Mouse (Mus musculus) liver, embryonic 11.5 days (tissue): ENCODE data around the gene 1700037C18Rik. TPM values are rescaled to one million over a fixed set of nuclear protein-coding genes. Genes with fewer than 3 reads are reported as not detected.

Experiments used
- ATAC-seq: fragments of 200-750 bp; cut with Nextera tagmentation; replicated peaks from 2 replicates; pipeline ENCODE4 v1.8.0; 2017; ENCODE audit warnings: moderate number of reproducible peaks, mild to moderate bottlenecking, moderate TSS enrichment, moderate library complexity; ENCODE audit not compliant: low FRiP score
- DNase-seq: peaks from one replicate; pipeline ENCODE4 v3.0.0-alpha.2; 2017; ENCODE audit warnings: low spot score
- H3K27ac ChIP-seq: fragments of 300-500 bp; sonication (generic); 2 replicates; pipeline ENCODE4 v1.5.1; 2014; ENCODE audit warnings: mild to moderate bottlenecking, low read depth, low read length, control low read depth
- H3K27me3 ChIP-seq: fragments of 300-500 bp; sonication (generic); replicated peaks from 2 replicates; pipeline ENCODE4 v1.6.1; 2014; ENCODE audit warnings: low read length, mixed read lengths; ENCODE audit not compliant: control insufficient read depth, insufficient read depth
- H3K36me3 ChIP-seq: fragments of 300-500 bp; sonication (generic); 2 replicates; pipeline ENCODE4 v1.6.1; 2014; ENCODE audit warnings: mild to moderate bottlenecking, low read length, moderate library complexity, mixed read lengths; ENCODE audit not compliant: control insufficient read depth, insufficient read depth
- H3K4me1 ChIP-seq: fragments of 300-500 bp; sonication (generic); replicated peaks from 2 replicates; pipeline ENCODE4 v1.6.1; 2014; ENCODE audit warnings: low read length, mixed read lengths; ENCODE audit not compliant: control insufficient read depth, insufficient read depth
- H3K4me2 ChIP-seq: fragments of 300-500 bp; sonication (generic); 2 replicates; pipeline ENCODE4 v1.6.1; 2014; ENCODE audit warnings: mild to moderate bottlenecking, control low read depth, moderate library complexity
- H3K4me3 ChIP-seq: fragments of 300-500 bp; sonication (generic); 2 replicates; pipeline ENCODE4 v1.5.1; 2014; ENCODE audit warnings: low read depth, low read length, control low read depth
- H3K9ac ChIP-seq: fragments of 300-500 bp; sonication (generic); 2 replicates; pipeline ENCODE4 v1.6.1; 2014; ENCODE audit warnings: low read depth, low read length, control low read depth
- H3K9me3 ChIP-seq: fragments of 300-500 bp; sonication (generic); 2 replicates; pipeline ENCODE4 v1.6.1; 2016; ENCODE audit warnings: low read length, inconsistent platforms, mixed read lengths; ENCODE audit not compliant: control insufficient read depth
- WGBS: fragments of 180-500 bp; shearing (Covaris S2); extraction: QIAGEN DNeasy Blood & Tissue Kit; methylation state at CpG from one replicate; pipeline ENCODE4 v1.1.7; 2014; 5-methylcytosine and 5-hydroxymethylcytosine counted together
- polyA plus RNA-seq: library from polyadenylated mRNA; unstranded; fragments of >200 nt; fragmentation: Nextera tagmentation; extraction: Ambion mirVana; gene quantifications from 2 replicates; pipeline ENCODE4 v1.2.1, GENCODE M21; 2014

Gene 1700037C18Rik
- polyA plus RNA-seq, 1 experiment from 2014 or later: 5.5 TPM

- WGBS: 74% methylated on average over 3 of the region's 3 CpGs
- Histone ChIP-seq H3K4me1 (no peaks in the 10 kb centered on the region), H3K4me3 (no peak overlapping the region), H3K9ac (no peak overlapping the region), H3K9me3 (no peaks in the 10 kb centered on the region), H3K36me3 (peaks cover 25% of the 10 kb centered on the region), H3K27ac (no peak overlapping the region), H3K27me3 (no peaks in the 10 kb centered on the region), H3K4me2 (no peak overlapping the region)
- DNase-seq (no peak), ATAC-seq (no peak)
These were observed 15.0 kb upstream of the 1700037C18Rik start for GRCm38 (mm10) chr16:3923515-3923914.

GRCm38 (mm10) chr16:3920756-3921155 lies 12.3 kb upstream of the 1700037C18Rik start:
- WGBS: 89% methylated on average over 2 of the region's 2 CpGs
- H3K36me3 ChIP-seq: peaks cover 22% of the 10 kb centered on the region

GRCm38 (mm10) chr16:3909118-3909517 lies 629 bp upstream of the 1700037C18Rik start:
- no peaks in the 10 kb centered on the region for H3K9me3 ChIP-seq
- peak overlapping the region; percentile 68 for H3K4me2 ChIP-seq
- 6% methylated on average over 20 of the region's 20 CpGs for WGBS
- peaks cover 12% of the 10 kb centered on the region for H3K36me3 ChIP-seq
- H3K27ac ChIP-seq: 0 out of 2 replicates have a peak overlapping the region, but pooled peaks have one; percentile 35
- DNase-seq (no peak), ATAC-seq (no peak)
- H3K4me1 ChIP-seq: 0 out of 2 replicates have a peak, but pooled peaks cover 2% of the 10 kb centered on the region
- peak overlapping the region; percentile 66 for H3K4me3 ChIP-seq
- H3K9ac ChIP-seq: peak overlapping the region; percentile 80
- no peaks in the 10 kb centered on the region for H3K27me3 ChIP-seq

More at GRCm38 (mm10) chr16:3920756-3921155, 12.3 kb upstream of the 1700037C18Rik start:
- Histone ChIP-seq H3K4me1 (no peaks in the 10 kb centered on the region), H3K9me3 (no peaks in the 10 kb centered on the region), H3K27ac (no peak overlapping the region), H3K27me3 (no peaks in the 10 kb centered on the region), H3K4me2 (no peak overlapping the region), H3K4me3 (no peak overlapping the region), H3K9ac (no peak overlapping the region)
- DNase-seq: no peak
- ATAC-seq: no peak

- H3K27ac ChIP-seq: no peak overlapping the region
- DNase-seq (no peak), ATAC-seq (no peak)
- no peaks in the 10 kb centered on the region for H3K27me3 ChIP-seq
- H3K9ac ChIP-seq: no peak overlapping the region
- H3K4me2 ChIP-seq: peak overlapping the region; percentile 68; the same call in 1 of the 2 replicates
- H3K9me3 ChIP-seq: no peaks in the 10 kb centered on the region
- whole genome bisulfite sequencing: 79% methylated on average over 2 of the region's 2 CpGs
- peaks cover 5% of the 10 kb centered on the region; the same call in 1 of the 2 replicates for H3K36me3 ChIP-seq
- H3K4me1 ChIP-seq: 0 out of 2 replicates have a peak, but pooled peaks cover 2% of the 10 kb centered on the region
- H3K4me3 ChIP-seq: no peak overlapping the region
These were observed 1.0 kb downstream of the 1700037C18Rik start for GRCm38 (mm10) chr16:3907471-3907870.

GRCm38 (mm10) chr16:3896553-3896952 lies 11.9 kb downstream of the 1700037C18Rik start:
- H3K27me3 ChIP-seq: no peaks in the 10 kb centered on the region
- no peak overlapping the region for H3K4me3 ChIP-seq
- no peak overlapping the region for H3K9ac ChIP-seq
- no peak overlapping the region for H3K4me2 ChIP-seq
- H3K9me3 ChIP-seq: no peaks in the 10 kb centered on the region
- H3K27ac ChIP-seq: no peak overlapping the region
- peaks cover 11% of the 10 kb centered on the region for H3K4me1 ChIP-seq
- peaks cover 24% of the 10 kb centered on the region for H3K36me3 ChIP-seq
- ATAC-seq (no peak), DNase-seq (no peak)
- WGBS: 88% methylated on average over 1 of the region's 1 CpGs

GRCm38 (mm10) chr16:3896046-3896445 lies 12.4 kb downstream of the 1700037C18Rik start:
- no peaks in the 10 kb centered on the region for H3K27me3 ChIP-seq
- no peak overlapping the region for H3K27ac ChIP-seq
- no peak for ATAC-seq
- peaks cover 21% of the 10 kb centered on the region for H3K36me3 ChIP-seq
- H3K4me3 ChIP-seq: no peak overlapping the region
- 82% methylated on average over 6 of the region's 6 CpGs for WGBS
- no peak overlapping the region for H3K9ac ChIP-seq
- H3K4me1 ChIP-seq: peaks cover 11% of the 10 kb centered on the region
- H3K4me2 ChIP-seq: no peak overlapping the region
- no peak for DNase-seq
- H3K9me3 ChIP-seq: no peaks in the 10 kb centered on the region

GRCm38 (mm10) chr16:3895173-3895792 lies 13.2 kb downstream of the 1700037C18Rik start:
- Histone ChIP-seq H3K9me3 (no peaks in the 10 kb centered on the region), H3K4me3 (no peak overlapping the region; the same call in 1 of the 2 replicates), H3K9ac (no peak overlapping the region), H3K4me2 (peak overlapping the region; percentile 46), H3K36me3 (peaks cover 16% of the 10 kb centered on the region), H3K27me3 (no peaks in the 10 kb centered on the region), H3K4me1 (peaks cover 11% of the 10 kb centered on the region), H3K27ac (peak overlapping the region; percentile 67)
- 45% methylated on average over 9 of the region's 9 CpGs for WGBS
- ATAC-seq (peak; percentile 62; the same call in 1 of the 2 replicates), DNase-seq (no peak)

GRCm38 (mm10) chr16:3893739-3894138 lies 14.8 kb downstream of the 1700037C18Rik start:
- Histone ChIP-seq H3K4me3 (no peak overlapping the region), H3K36me3 (peaks cover 11% of the 10 kb centered on the region), H3K27me3 (no peaks in the 10 kb centered on the region), H3K4me1 (peaks cover 11% of the 10 kb centered on the region), H3K9ac (no peak overlapping the region), H3K27ac (no peak overlapping the region), H3K9me3 (no peaks in the 10 kb centered on the region), H3K4me2 (no peak overlapping the region)
- DNase-seq: no peak
- WGBS: 55% methylated on average over 3 of the region's 3 CpGs
- no peak for ATAC-seq
